Mouse (Mus musculus) heart, postnatal 10 days (tissue): Measurements from ENCODE around the gene Gjc3. TPM values are rescaled to one million over a fixed set of nuclear protein-coding genes. Genes with fewer than 3 reads are reported as not detected.
"Not testable (repeated sequence)": the region's sequence is repeated elsewhere in the genome, so short reads cannot be mapped to it uniquely, and the experiment has no call there.

Source experiments
- DNase-seq, 2 experiments: peaks; one replicate each; pipeline ENCODE4 v3.0.0; 2021
- intact Hi-C: fragments of 180-260 bp; cut with DNase I; formaldehyde crosslinking; loops from one replicate; pipeline ENCODE4 v1.15.1; 2025
- total RNA-seq, 2 experiments: library from RNA; stranded (reverse); gene quantifications; 2 replicates each; pipeline ENCODE4 v1.2.3; 2021

Gjc3 gene
- under 1 TPM; 0.34 to 0.37 TPM for total RNA-seq

GRCm38 (mm10) chr5:137962945-137963344, at the start of gene Gjc3:
TSS of gene Gjc3 (minus strand) at chr5:137963098.
- intact Hi-C loops: no loop called here
- no peak for DNase-seq

- DNase-seq: no peak
- intact Hi-C loops: no loop called here
Measured at GRCm38 (mm10) chr5:138012382-138012781, 49.5 kb upstream of the Gjc3 start.

GRCm38 (mm10) chr5:138009437-138009836, 46.5 kb upstream of the Gjc3 start:
- no peak for DNase-seq
- intact Hi-C loops: no loop called here

GRCm38 (mm10) chr5:137986351-137986750, 23.5 kb upstream of the Gjc3 start:
- intact Hi-C loops: no loop called here
- DNase-seq: no peak

- intact Hi-C loops: no loop called here
- no peak for DNase-seq
Measured at GRCm38 (mm10) chr5:137981300-137981699, 18.4 kb upstream of the Gjc3 start, which contains the start of gene Azgp1. TSS of gene Azgp1 (plus strand) at chr5:137981520.

GRCm38 (mm10) chr5:137979081-137979480, 16.2 kb upstream of the Gjc3 start:
- intact Hi-C loops: no loop called here
- no peak for DNase-seq

- intact Hi-C loops: no loop called here
- no peak for DNase-seq
Measured at GRCm38 (mm10) chr5:137977291-137977690, 14.4 kb upstream of the Gjc3 start.

GRCm38 (mm10) chr5:137975434-137975833, 12.5 kb upstream of the Gjc3 start:
- DNase-seq: no peak
- intact Hi-C loops: no loop called here

GRCm38 (mm10) chr5:137974724-137975123, 11.8 kb upstream of the Gjc3 start:
- intact Hi-C loops: loop anchor here (5.0 kb wide), 1 partner anchor 87 kb away; no protein-coding TSS in a partner anchor
- DNase-seq: no peak

- DNase-seq: peak in 1 of 2 experiments; percentile 13
- intact Hi-C loops: loop anchor here (5.0 kb wide), 1 partner anchor 86 kb away; no protein-coding TSS in a partner anchor
Measured at GRCm38 (mm10) chr5:137973738-137974137, 10.8 kb upstream of the Gjc3 start.

- no peak for DNase-seq
- intact Hi-C loops: loop anchor here (5.0 kb wide), 1 partner anchor 86 kb away; no protein-coding TSS in a partner anchor
Measured at GRCm38 (mm10) chr5:137973161-137973560, 10.3 kb upstream of the Gjc3 start.

GRCm38 (mm10) chr5:137966492-137966891, 3.6 kb upstream of the Gjc3 start:
- no peak for DNase-seq

GRCm38 (mm10) chr5:137956404-137956803, 6.5 kb downstream of the Gjc3 start:
- DNase-seq: no peak
- intact Hi-C loops: loop anchor here (5.0 kb wide), 1 partner anchor 149 kb away; no protein-coding TSS in a partner anchor

More at GRCm38 (mm10) chr5:137966492-137966891, 3.6 kb upstream of the Gjc3 start:
- intact Hi-C loops: no loop called here

- DNase-seq: peak; percentile 22 to 45
- intact Hi-C loops: loop anchor here (5.0 kb wide), 2 partner anchors 64 to 159 kb away; no protein-coding TSS in a partner anchor
Measured at GRCm38 (mm10) chr5:137951218-137951617, 11.7 kb downstream of the Gjc3 start.

GRCm38 (mm10) chr5:137947303-137947702, 15.6 kb downstream of the Gjc3 start:
- intact Hi-C loops: no loop called here
- DNase-seq: no peak

- no peak for DNase-seq
- intact Hi-C loops: no loop called here
Measured at GRCm38 (mm10) chr5:137943133-137943532, 19.8 kb downstream of the Gjc3 start.

GRCm38 (mm10) chr5:137940948-137941347, 21.9 kb downstream of the Gjc3 start:
- intact Hi-C loops: no loop called here
- no peak for DNase-seq

GRCm38 (mm10) chr5:137937238-137937637, 25.7 kb downstream of the Gjc3 start:
- DNase-seq: no peak
- intact Hi-C loops: no loop called here

GRCm38 (mm10) chr5:137936486-137936885, 26.4 kb downstream of the Gjc3 start:
- intact Hi-C loops: no loop called here
- no peak for DNase-seq

- intact Hi-C loops, DNase-seq: not testable (repeated sequence)
Measured at GRCm38 (mm10) chr5:137933934-137934333, 29.0 kb downstream of the Gjc3 start.

- intact Hi-C loops: no loop called here
- DNase-seq: no peak
Measured at GRCm38 (mm10) chr5:137928439-137928838, 34.5 kb downstream of the Gjc3 start.

GRCm38 (mm10) chr5:137922171-137922570, 40.7 kb downstream of the Gjc3 start:
- no peak for DNase-seq
- intact Hi-C loops: no loop called here

- intact Hi-C loops: no loop called here
- DNase-seq: no peak
Measured at GRCm38 (mm10) chr5:137921532-137921931, 41.4 kb downstream of the Gjc3 start, which contains the start of gene Cyp3a13. TSS of gene Cyp3a13 (minus strand) at chr5:137921619.
